8 mouse cellular contexts compared by ENCODE assay signal in genomic region chr1:192835211-192835681, GRCm38 (mm10). TPM values are rescaled to one million over a fixed set of nuclear protein-coding genes. Genes with fewer than 3 reads are reported as not detected.
DNase-seq lines count a peak whose midpoint lies in the region; ATAC-seq and TF ChIP-seq lines count a peak whose summit lies in the region.

No protein-coding gene starts in this region.

- DNase-seq in heart, postnatal 10 days, result no peak
- peak; percentile 37 for DNase-seq in R1 (ENCODE audit: low read depth, low spot score)
- peak; percentile 69 for DNase-seq in embryonic facial prominence, embryonic 11.5 days (ENCODE audit: low spot score)
- DNase-seq in kidney, postnatal 0 days (ENCODE audit: low spot score), result peak; percentile 59
- no peak for DNase-seq in urinary bladder, postnatal 4 days (ENCODE audit: low spot score in 2 of 2)
- no peak for DNase-seq in c-Kit-positive CD71-positive TER-119-positive erythroid progenitor cells, embryonic 14.5 days (ENCODE audit: low spot score)

- peak overlapping the region; percentile 77 for H3K4me2 ChIP-seq in heart, embryonic 16.5 days (ENCODE audit: low read depth, low read length)
- peak overlapping the region; percentile 77 for H3K4me2 ChIP-seq in embryonic facial prominence, embryonic 11.5 days (ENCODE audit: low read depth, low read length)
- H3K4me2 ChIP-seq in kidney, postnatal 0 days (ENCODE audit: low read length), result peak overlapping the region; percentile 75
- H3K4me2 ChIP-seq in midbrain, embryonic 15.5 days, result peak overlapping the region; percentile 69

- WGBS in heart, embryonic 16.5 days, result 9% methylated on average over 18 of the region's 18 CpGs
- WGBS in embryonic facial prominence, embryonic 11.5 days, result 3% methylated on average over 18 of the region's 18 CpGs
- WGBS in kidney, postnatal 0 days, result 7% methylated on average over 18 of the region's 18 CpGs
- under 1% methylated on average over 18 of the region's 18 CpGs for WGBS in midbrain, embryonic 15.5 days

- H3K9me3 ChIP-seq in heart, embryonic 16.5 days (replicated peaks; ENCODE audit: control insufficient read depth, low read length), result no peaks in the 10 kb centered on the region
- H3K9me3 ChIP-seq in embryonic facial prominence, embryonic 11.5 days (replicated peaks; ENCODE audit: control insufficient read depth, low read length), result no peaks in the 10 kb centered on the region
- H3K9me3 ChIP-seq in kidney, postnatal 0 days (replicated peaks; ENCODE audit: low read length), result no peaks in the 10 kb centered on the region
- no peaks in the 10 kb centered on the region for H3K9me3 ChIP-seq in midbrain, embryonic 15.5 days

- no peaks in the 10 kb centered on the region for H3K36me3 ChIP-seq in heart, embryonic 16.5 days (ENCODE audit: control insufficient read depth, insufficient read depth)
- H3K36me3 ChIP-seq in embryonic facial prominence, embryonic 11.5 days (replicated peaks; ENCODE audit: control insufficient read depth, insufficient read depth, low read depth, low read length), result no peaks in the 10 kb centered on the region
- no peaks in the 10 kb centered on the region for H3K36me3 ChIP-seq in kidney, postnatal 0 days (ENCODE audit: insufficient read depth, low read length)
- no peaks in the 10 kb centered on the region for H3K36me3 ChIP-seq in midbrain, embryonic 15.5 days (replicated peaks)

- no peak for TF ChIP-seq CTCF in kidney, postnatal 0 days (IDR thresholded peaks at IDR 0.05; ENCODE audit: low read depth)

- ATAC-seq in heart, embryonic 16.5 days (replicated peaks; ENCODE audit: extremely low read depth, insufficient read depth, low FRiP score), result peak; percentile 34; the same call in 1 of the 2 replicates
- ATAC-seq in embryonic facial prominence, embryonic 11.5 days (replicated peaks; ENCODE audit: insufficient number of reproducible peaks, low FRiP score, low TSS enrichment, low read depth), result peak; percentile 70
- peak; percentile 31; the same call in 1 of the 2 replicates for ATAC-seq in kidney, postnatal 0 days (replicated peaks; ENCODE audit: low FRiP score, low read depth)
- ATAC-seq in midbrain, embryonic 15.5 days (replicated peaks), result peak; percentile 74

- H3K27me3 ChIP-seq in heart, embryonic 16.5 days (ENCODE audit: control insufficient read depth, insufficient read depth, low read length), result peaks cover 19% of the 10 kb centered on the region; the same call in 1 of the 2 replicates
- H3K27me3 ChIP-seq in embryonic facial prominence, embryonic 11.5 days (ENCODE audit: control insufficient read depth, insufficient read depth, low read length), result peaks cover 4% of the 10 kb centered on the region; the same call in 1 of the 2 replicates
- H3K27me3 ChIP-seq in kidney, postnatal 0 days (ENCODE audit: insufficient read depth, low read length), result peaks cover 5% of the 10 kb centered on the region; the same call in 1 of the 2 replicates
- H3K27me3 ChIP-seq in midbrain, embryonic 15.5 days (replicated peaks), result no peaks in the 10 kb centered on the region

- H3K4me3 ChIP-seq in heart, embryonic 16.5 days (ENCODE audit: low read length), result peak overlapping the region; percentile 53
- peak overlapping the region; percentile 38 for H3K4me3 ChIP-seq in embryonic facial prominence, embryonic 11.5 days (ENCODE audit: low read depth, low read length)
- peak overlapping the region; percentile 37 for H3K4me3 ChIP-seq in kidney, postnatal 0 days (replicated peaks; ENCODE audit: low read depth, low read length)
- peak overlapping the region; percentile 42 for H3K4me3 ChIP-seq in midbrain, embryonic 15.5 days

- H3K9ac ChIP-seq in heart, embryonic 16.5 days (ENCODE audit: low read length), result peak overlapping the region; percentile 68
- peak overlapping the region; percentile 76 for H3K9ac ChIP-seq in embryonic facial prominence, embryonic 11.5 days (replicated peaks; ENCODE audit: low read length)
- H3K9ac ChIP-seq in kidney, postnatal 0 days (ENCODE audit: low read depth, low read length), result peak overlapping the region; percentile 56
- peak overlapping the region; percentile 69 for H3K9ac ChIP-seq in midbrain, embryonic 15.5 days

- H3K4me1 ChIP-seq in heart, embryonic 16.5 days (ENCODE audit: control insufficient read depth, insufficient read depth, low read length), result peaks cover 10% of the 10 kb centered on the region
- H3K4me1 ChIP-seq in embryonic facial prominence, embryonic 11.5 days (ENCODE audit: control insufficient read depth, insufficient read depth, low read length), result peaks cover 12% of the 10 kb centered on the region
- peaks cover 23% of the 10 kb centered on the region for H3K4me1 ChIP-seq in kidney, postnatal 0 days (replicated peaks; ENCODE audit: insufficient read depth, low read length)
- H3K4me1 ChIP-seq in midbrain, embryonic 15.5 days, result peaks cover 37% of the 10 kb centered on the region

- no peak overlapping the region for H3K27ac ChIP-seq in heart, embryonic 16.5 days (ENCODE audit: low read length)
- H3K27ac ChIP-seq in embryonic facial prominence, embryonic 11.5 days (replicated peaks; ENCODE audit: low read depth, low read length), result peak overlapping the region; percentile 89
- H3K27ac ChIP-seq in kidney, postnatal 0 days, result peak overlapping the region; percentile 52
- H3K27ac ChIP-seq in midbrain, embryonic 15.5 days, result peak overlapping the region; percentile 94

- intact Hi-C loops in heart, postnatal 10 days (cut with DNase I), result no loop called here

RNA-seq across cellular contexts. Expression of gene Sertad4, which starts 20.3 kb away (rescaled TPM):
- 9.4 and 11.5 TPM in 2 replicates for polyA plus RNA-seq in heart, embryonic 16.5 days (2015; fragmentation: Nextera tagmentation; extraction: Ambion mirVana)
- total RNA-seq in heart, postnatal 10 days (2021), result 10 to 100 TPM; 11.5 to 13.2 TPM
- polyA plus RNA-seq in embryonic facial prominence, embryonic 11.5 days (2014; fragmentation: Nextera tagmentation; extraction: Ambion mirVana), result 44.1 and 52.1 TPM in 2 replicates
- polyA plus RNA-seq in kidney, postnatal 0 days (2015; fragmentation: Nextera tagmentation; extraction: Ambion mirVana), result 20.0 and 20.4 TPM in 2 replicates
- polyA plus RNA-seq in midbrain, embryonic 15.5 days (2015; fragmentation: Nextera tagmentation; extraction: Ambion mirVana), result 30.4 and 30.7 TPM in 2 replicates

Comparison
In these comparisons a context has a peak if more than half of its experiments do, and no peak if none do; other contexts are left out.
1. DNase-seq: peak in R1 (single experiment), embryonic facial prominence, embryonic 11.5 days (single experiment) and kidney, postnatal 0 days (single experiment); none in heart, postnatal 10 days (0 of 2), urinary bladder, postnatal 4 days (0 of 2) and c-Kit-positive CD71-positive TER-119-positive erythroid progenitor cells, embryonic 14.5 days (single experiment).
2. Peak in every context shown above with its lines, with median percentiles within 50 percentile points of each other: ATAC-seq, H3K4me2 ChIP-seq, H3K4me3 ChIP-seq and H3K9ac ChIP-seq.